Mouse (Mus musculus): ENCODE data around the gene Olfr685.

DNA sequence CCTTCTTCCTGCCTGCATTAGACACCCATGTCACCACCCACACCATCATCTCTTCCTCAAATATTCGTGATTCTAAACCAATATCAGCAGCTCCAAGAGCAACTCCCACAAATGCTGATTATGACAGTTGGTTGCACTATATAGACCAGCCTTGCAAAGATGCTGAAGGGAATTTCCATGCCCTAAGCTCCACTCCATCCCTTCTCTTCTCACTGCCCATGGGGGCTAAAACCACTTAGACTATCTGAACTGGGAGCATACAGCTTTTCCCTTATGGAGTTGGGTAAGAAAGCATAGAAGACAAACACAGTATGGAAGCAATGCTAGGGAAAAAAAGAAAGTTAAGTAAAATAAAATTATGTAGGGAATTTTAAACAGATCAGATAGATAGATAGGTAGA, 38.9 kb downstream of the Olfr685 start, which contains the start of gene Olfr683:
- no peak for TF ChIP-seq CTCF (IDR thresholded peaks at IDR 0.05; ENCODE audit: control insufficient read depth, insufficient read depth, low read length)
- no peak for TF ChIP-seq POLR2A (IDR thresholded peaks at IDR 0.05; ENCODE audit: borderline replicate concordance, control insufficient read depth, low read depth, low read length)

Data from bone marrow, adult 2 months (tissue).